Mouse (Mus musculus): ENCODE results near the gene Gse1. TPM values are rescaled to one million over a fixed set of nuclear protein-coding genes. Genes with fewer than 3 reads are reported as not detected.

The Gse1 gene
- polyA plus RNA-seq, 1 experiment from 2014 or later, result 24.0 TPM

- H3K4me1 ChIP-seq, result peaks cover 51% of the 10 kb centered on the region
- H3K4me3 ChIP-seq, result no peak overlapping the region
- no peak for ATAC-seq
- H3K4me2 ChIP-seq, result no peak overlapping the region
- 85% methylated on average over 11 of the region's 11 CpGs for whole genome bisulfite sequencing
- no peak overlapping the region for H3K9ac ChIP-seq
- no peaks in the 10 kb centered on the region for H3K9me3 ChIP-seq (replicated peaks)
- no peaks in the 10 kb centered on the region for H3K27me3 ChIP-seq
- H3K27ac ChIP-seq, result 0 out of 2 replicates have a peak overlapping the region, but pooled peaks have one; percentile 60
- no peaks in the 10 kb centered on the region for H3K36me3 ChIP-seq (ENCODE audit: poor library complexity, severe bottlenecking)
Measured at GRCm38 (mm10) chr8:120393085-120393484, 164.8 kb downstream of the Gse1 start.

DNA sequence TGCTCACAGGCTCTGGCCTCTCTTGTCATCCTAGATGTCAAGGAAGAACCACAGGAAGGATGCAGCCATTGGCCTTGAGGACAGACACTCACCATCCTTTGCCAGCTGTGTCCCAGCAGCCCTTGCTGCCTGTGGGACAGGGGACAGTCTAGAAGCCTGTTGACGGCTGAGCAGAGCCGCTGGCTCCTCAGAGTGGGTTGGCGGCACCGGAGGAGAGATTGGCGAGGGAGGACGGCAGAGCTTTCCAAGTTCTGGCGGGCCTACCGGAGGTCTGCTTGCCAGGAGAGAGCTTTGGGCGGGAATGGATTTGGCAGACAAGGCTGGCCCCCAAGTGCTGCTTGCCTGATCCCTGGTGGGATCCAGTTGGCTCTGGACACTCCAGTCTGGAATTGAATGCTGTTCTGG is 165.6 kb downstream of the Gse1 start:
- H3K36me3 ChIP-seq (ENCODE audit: poor library complexity, severe bottlenecking), result no peaks in the 10 kb centered on the region
- H3K4me3 ChIP-seq, result no peak overlapping the region
- peaks cover 53% of the 10 kb centered on the region for H3K4me1 ChIP-seq
- H3K9me3 ChIP-seq (replicated peaks), result no peaks in the 10 kb centered on the region
- H3K9ac ChIP-seq, result 0 out of 2 replicates have a peak overlapping the region, but pooled peaks have one; percentile 23
- no peak overlapping the region for H3K4me2 ChIP-seq
- H3K27ac ChIP-seq, result peak overlapping the region; percentile 60
- WGBS, result 69% methylated on average over 9 of the region's 9 CpGs
- no peaks in the 10 kb centered on the region for H3K27me3 ChIP-seq
- ATAC-seq, result 0 out of 2 replicates have a peak, but pooled peaks have one; percentile 11

- 93% methylated on average over 3 of the region's 3 CpGs for WGBS
Measured at GRCm38 (mm10) chr8:120395892-120396291, 167.6 kb downstream of the Gse1 start.

DNA sequence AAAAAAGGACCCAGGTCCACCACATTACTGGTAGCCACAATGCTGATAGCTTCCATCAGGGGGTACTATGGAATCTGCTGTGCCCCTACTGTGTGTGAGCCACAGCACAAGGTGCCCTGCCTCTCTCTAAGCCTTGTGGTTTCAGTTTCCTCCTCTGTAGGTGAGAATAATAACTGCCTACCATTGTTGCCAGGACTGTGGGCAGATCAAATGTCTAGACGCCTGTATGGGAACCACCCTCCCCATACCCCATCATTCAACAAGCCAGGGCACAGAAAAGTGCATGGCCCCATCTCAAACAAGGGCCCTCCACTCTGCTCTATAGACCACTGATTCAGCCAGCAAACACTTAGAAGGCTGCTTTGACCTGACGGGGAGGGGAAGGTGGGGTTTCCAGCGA is 168.5 kb downstream of the Gse1 start:
- 51% methylated on average over 3 of the region's 3 CpGs for WGBS
- Histone ChIP-seq H3K9ac (no peak overlapping the region), H3K4me3 (no peak overlapping the region), H3K36me3 (ENCODE audit: poor library complexity, severe bottlenecking) (no peaks in the 10 kb centered on the region), H3K27ac (peak overlapping the region; percentile 71), H3K4me2 (no peak overlapping the region), H3K9me3 (replicated peaks) (no peaks in the 10 kb centered on the region), H3K4me1 (peaks cover 70% of the 10 kb centered on the region), H3K27me3 (0 out of 2 replicates have a peak, but pooled peaks cover 5% of the 10 kb centered on the region)
- no peak for ATAC-seq

More at GRCm38 (mm10) chr8:120395892-120396291, 167.6 kb downstream of the Gse1 start:
- no peak overlapping the region for H3K4me3 ChIP-seq
- ATAC-seq, result no peak
- no peak overlapping the region for H3K4me2 ChIP-seq
- no peaks in the 10 kb centered on the region for H3K9me3 ChIP-seq (replicated peaks)
- 0 out of 2 replicates have a peak, but pooled peaks cover 2% of the 10 kb centered on the region for H3K27me3 ChIP-seq
- H3K9ac ChIP-seq, result no peak overlapping the region
- peaks cover 70% of the 10 kb centered on the region for H3K4me1 ChIP-seq
- no peaks in the 10 kb centered on the region for H3K36me3 ChIP-seq (ENCODE audit: poor library complexity, severe bottlenecking)
- no peak overlapping the region for H3K27ac ChIP-seq

DNA sequence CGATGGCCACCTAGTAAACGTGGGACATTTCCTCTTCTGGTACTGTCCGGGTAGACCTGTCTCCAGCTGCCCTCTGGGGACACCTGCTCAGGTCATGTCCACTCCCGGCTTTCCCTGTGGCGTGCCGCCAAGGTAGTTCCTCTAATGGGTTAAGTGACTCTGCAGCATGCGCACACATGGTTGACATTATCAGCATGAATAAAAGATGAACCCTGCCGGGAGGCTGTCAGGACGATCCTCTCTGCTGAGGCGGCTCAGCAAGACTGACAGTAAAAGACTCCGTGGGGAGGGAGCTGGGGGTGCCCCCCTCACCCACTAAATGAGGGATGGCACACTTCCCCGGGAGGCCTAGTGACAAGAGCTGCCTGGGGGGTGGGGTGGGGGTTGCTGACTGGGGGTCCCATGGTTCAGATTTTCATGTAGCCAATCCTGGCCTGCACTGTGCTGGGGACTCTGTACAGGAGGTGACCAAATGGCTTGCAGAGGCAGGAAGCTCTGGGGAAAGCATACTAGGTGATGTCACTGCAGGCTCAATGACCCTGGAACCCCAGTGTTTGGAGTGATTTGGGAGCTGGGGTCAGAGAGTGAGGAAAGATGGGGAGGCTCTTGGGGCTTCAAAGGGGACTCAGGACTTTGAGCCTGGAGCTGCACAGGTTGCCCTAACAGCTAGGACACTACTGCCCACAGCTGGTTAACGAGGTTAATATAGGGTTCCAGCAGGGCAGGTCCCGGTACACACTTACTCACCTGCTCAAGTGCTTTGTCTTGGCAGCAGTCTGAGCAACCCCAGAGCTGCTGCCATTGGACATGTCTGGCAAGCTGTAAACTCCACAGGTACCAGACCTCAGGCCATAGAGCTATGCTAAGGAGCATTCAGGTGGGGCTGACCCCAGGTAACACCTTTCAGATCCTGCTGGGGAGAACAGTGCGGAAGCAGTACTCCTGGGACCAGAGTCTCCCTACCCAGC is 169.5 kb downstream of the Gse1 start:
- Histone ChIP-seq H3K27ac (peak overlapping the region; percentile 71), H3K27me3 (0 out of 2 replicates have a peak, but pooled peaks cover 5% of the 10 kb centered on the region), H3K9me3 (replicated peaks) (no peaks in the 10 kb centered on the region), H3K36me3 (ENCODE audit: poor library complexity, severe bottlenecking) (no peaks in the 10 kb centered on the region), H3K9ac (peak overlapping the region; percentile 30; the same call in 1 of the 2 replicates), H3K4me3 (no peak overlapping the region), H3K4me2 (peak overlapping the region; percentile 19; the same call in 1 of the 2 replicates), H3K4me1 (peaks cover 61% of the 10 kb centered on the region)
- peak; percentile 73 for ATAC-seq
- WGBS, result 42% methylated on average over 15 of the region's 15 CpGs

DNA sequence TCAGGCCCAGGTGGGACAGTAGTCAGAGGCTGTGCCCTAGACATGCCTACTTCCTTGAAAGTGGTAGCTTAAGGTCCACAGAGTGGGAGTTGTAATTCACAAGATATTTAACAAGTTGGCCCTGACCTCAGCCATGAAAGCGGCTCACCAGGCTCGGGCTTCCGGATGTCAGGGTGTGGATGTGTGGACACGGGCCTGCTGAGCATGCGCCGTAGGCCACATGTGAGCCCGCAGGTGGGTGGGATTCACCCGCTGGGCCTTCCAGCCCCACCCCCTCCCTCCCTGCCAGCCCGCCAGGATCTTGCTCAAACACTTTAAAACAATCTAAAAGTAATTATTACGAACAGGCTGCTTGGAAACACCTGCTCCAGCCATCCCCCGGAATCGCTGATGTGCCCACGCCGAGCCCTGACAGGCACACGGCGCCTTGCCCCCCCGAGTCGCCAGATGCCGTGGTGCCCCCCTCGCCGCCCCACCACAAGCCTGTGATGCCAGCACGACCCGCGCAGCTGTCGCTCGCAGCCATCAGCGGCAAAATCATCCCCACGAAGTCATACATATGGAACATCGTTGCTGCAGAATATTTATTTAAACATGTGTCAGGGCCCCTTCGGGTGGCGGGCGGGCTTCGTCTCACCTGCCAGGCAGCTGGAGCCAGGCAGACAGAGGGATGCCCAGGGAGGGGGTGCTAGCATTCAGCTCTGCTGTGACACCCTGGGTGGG is 171.1 kb downstream of the Gse1 start:
- 0 out of 2 replicates have a peak, but pooled peaks cover 5% of the 10 kb centered on the region for H3K27me3 ChIP-seq
- WGBS, result 44% methylated on average over 33 of the region's 33 CpGs
- H3K4me1 ChIP-seq, result peaks cover 55% of the 10 kb centered on the region
- no peak overlapping the region for H3K4me3 ChIP-seq
- H3K36me3 ChIP-seq (ENCODE audit: poor library complexity, severe bottlenecking), result no peaks in the 10 kb centered on the region
- H3K4me2 ChIP-seq, result peak overlapping the region; percentile 36
- H3K9ac ChIP-seq, result no peak overlapping the region
- H3K9me3 ChIP-seq (replicated peaks), result no peaks in the 10 kb centered on the region
- peak overlapping the region; percentile 63 for H3K27ac ChIP-seq
- peak; percentile 61; the same call in 1 of the 2 replicates for ATAC-seq

DNA sequence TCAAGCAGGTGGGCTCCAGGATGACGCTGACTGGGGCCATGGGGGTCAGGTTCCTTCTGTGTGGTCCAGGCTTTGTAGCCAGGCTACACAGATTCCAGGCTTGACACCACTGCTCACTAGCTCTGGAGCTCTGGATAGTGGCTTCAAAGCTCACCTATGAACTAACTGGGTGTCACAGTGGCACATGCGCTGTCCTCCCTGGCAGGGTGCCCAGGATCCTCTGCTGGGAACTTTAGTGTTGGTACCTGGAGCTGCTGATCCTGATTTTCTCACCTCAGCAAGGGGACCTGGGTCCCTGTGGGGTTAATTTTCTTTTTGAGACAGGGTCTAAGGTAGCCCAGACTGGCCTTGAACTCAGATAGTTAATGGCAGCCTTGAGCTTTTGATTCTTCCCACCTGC is 173.0 kb downstream of the Gse1 start:
- H3K4me2 ChIP-seq, result no peak overlapping the region
- no peaks in the 10 kb centered on the region for H3K36me3 ChIP-seq (ENCODE audit: poor library complexity, severe bottlenecking)
- H3K4me3 ChIP-seq, result no peak overlapping the region
- peaks cover 61% of the 10 kb centered on the region for H3K4me1 ChIP-seq
- ATAC-seq, result no peak
- WGBS, result 95% methylated on average over 2 of the region's 2 CpGs
- no peak overlapping the region for H3K27ac ChIP-seq
- H3K9me3 ChIP-seq (replicated peaks), result no peaks in the 10 kb centered on the region
- H3K9ac ChIP-seq, result no peak overlapping the region
- H3K27me3 ChIP-seq, result 0 out of 2 replicates have a peak, but pooled peaks cover 5% of the 10 kb centered on the region

DNA sequence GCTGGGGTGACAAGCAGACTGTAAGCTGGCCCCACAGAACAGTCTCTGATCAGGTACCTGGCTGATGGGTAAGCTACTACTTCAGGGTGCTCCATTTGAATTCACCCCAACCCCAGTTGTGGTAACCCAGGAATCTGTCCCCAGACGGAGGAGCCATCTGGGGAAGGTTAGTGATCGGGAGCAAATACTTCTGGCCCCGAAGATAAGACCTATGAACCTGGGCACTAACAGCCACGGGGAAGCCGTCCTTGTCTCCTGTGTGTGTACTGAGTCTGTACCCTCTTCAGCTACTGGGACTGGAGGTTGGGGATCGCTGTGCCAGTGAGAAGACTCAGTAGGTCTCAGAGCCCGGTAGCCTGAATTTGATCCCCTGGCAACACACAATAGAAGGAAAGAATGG is 173.5 kb downstream of the Gse1 start:
- 87% methylated on average over 7 of the region's 7 CpGs for WGBS
- H3K9ac ChIP-seq, result no peak overlapping the region
- H3K27me3 ChIP-seq, result 0 out of 2 replicates have a peak, but pooled peaks cover 5% of the 10 kb centered on the region
- H3K36me3 ChIP-seq (ENCODE audit: poor library complexity, severe bottlenecking), result no peaks in the 10 kb centered on the region
- H3K4me1 ChIP-seq, result peaks cover 65% of the 10 kb centered on the region
- no peak for ATAC-seq
- H3K4me2 ChIP-seq, result no peak overlapping the region
- H3K9me3 ChIP-seq (replicated peaks), result no peaks in the 10 kb centered on the region
- H3K4me3 ChIP-seq, result no peak overlapping the region
- H3K27ac ChIP-seq, result no peak overlapping the region

GRCm38 (mm10) chr8:120403606-120404269 is 175.5 kb downstream of the Gse1 start:
- no peak overlapping the region for H3K4me3 ChIP-seq
- peak overlapping the region; percentile 78; the same call in 1 of the 2 replicates for H3K27ac ChIP-seq
- 78% methylated on average over 7 of the region's 7 CpGs for WGBS
- ATAC-seq, result no peak
- no peak overlapping the region for H3K9ac ChIP-seq
- H3K27me3 ChIP-seq, result 0 out of 2 replicates have a peak, but pooled peaks cover 7% of the 10 kb centered on the region
- no peaks in the 10 kb centered on the region for H3K36me3 ChIP-seq (ENCODE audit: poor library complexity, severe bottlenecking)
- H3K4me2 ChIP-seq, result no peak overlapping the region
- peaks cover 65% of the 10 kb centered on the region for H3K4me1 ChIP-seq
- H3K9me3 ChIP-seq (replicated peaks), result no peaks in the 10 kb centered on the region

DNA sequence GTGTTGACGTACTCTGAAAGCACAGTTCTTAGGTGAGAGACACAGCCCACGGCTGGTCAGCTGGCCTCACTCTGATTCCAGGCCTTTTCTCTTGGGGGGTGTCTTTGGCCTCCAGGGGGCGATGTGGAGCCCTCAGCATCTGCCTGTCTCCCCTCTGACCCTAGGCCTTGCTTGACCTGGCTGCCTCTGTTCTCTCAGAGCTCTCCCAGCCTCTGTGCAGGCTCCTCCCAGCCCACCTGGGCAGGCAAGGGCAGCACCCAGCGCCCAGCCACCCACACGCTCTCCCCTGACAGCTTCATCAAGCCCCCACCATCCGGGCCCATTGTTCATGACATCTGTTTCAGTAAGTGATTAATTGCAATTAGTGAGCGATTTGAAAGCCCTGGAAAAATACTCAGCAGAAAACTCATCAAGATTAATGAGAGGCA is 176.4 kb downstream of the Gse1 start:
- H3K9ac ChIP-seq, result no peak overlapping the region
- H3K9me3 ChIP-seq (replicated peaks), result no peaks in the 10 kb centered on the region
- no peaks in the 10 kb centered on the region for H3K36me3 ChIP-seq (ENCODE audit: poor library complexity, severe bottlenecking)
- H3K4me1 ChIP-seq, result peaks cover 65% of the 10 kb centered on the region
- no peak overlapping the region for H3K4me3 ChIP-seq
- peak overlapping the region; percentile 78 for H3K27ac ChIP-seq
- peak; percentile 84 for ATAC-seq
- 17% methylated on average over 7 of the region's 7 CpGs for WGBS
- H3K27me3 ChIP-seq, result 0 out of 2 replicates have a peak, but pooled peaks cover 7% of the 10 kb centered on the region
- H3K4me2 ChIP-seq, result no peak overlapping the region

GRCm38 (mm10) chr8:120406008-120406632 is 177.9 kb downstream of the Gse1 start:
- Histone ChIP-seq H3K9me3 (replicated peaks) (no peaks in the 10 kb centered on the region), H3K27me3 (0 out of 2 replicates have a peak, but pooled peaks cover 3% of the 10 kb centered on the region), H3K36me3 (ENCODE audit: poor library complexity, severe bottlenecking) (no peaks in the 10 kb centered on the region), H3K27ac (no peak overlapping the region), H3K4me1 (peaks cover 68% of the 10 kb centered on the region), H3K4me3 (no peak overlapping the region), H3K9ac (no peak overlapping the region), H3K4me2 (no peak overlapping the region)
- no peak for ATAC-seq
- WGBS, result 91% methylated on average over 12 of the region's 12 CpGs
